Mouse (Mus musculus): Measurements from ENCODE around the gene St13. TPM values are rescaled to one million over a fixed set of nuclear protein-coding genes. Genes with fewer than 3 reads are reported as not detected.

Gene St13
- polyA plus RNA-seq, 1 experiment: 85.3 TPM

- Histone ChIP-seq H3K4me1 (ENCODE audit: control insufficient read depth, insufficient read depth, low read length) (peaks cover 13% of the 10 kb centered on the region), H3K4me3 (replicated peaks; ENCODE audit: insufficient read depth, low read depth, low read length) (no peak overlapping the region), H3K27ac (ENCODE audit: insufficient read depth, low read length) (no peak overlapping the region), H3K27me3 (ENCODE audit: control insufficient read depth, insufficient read depth, low read length) (no peaks in the 10 kb centered on the region)
- no peak for DNase-seq
- WGBS: 90% methylated on average over 4 of the region's 4 CpGs
- TF ChIP-seq CTCF (IDR thresholded peaks at IDR 0.05; ENCODE audit: borderline replicate concordance, insufficient read depth, low read depth, low read length): no peak
- TF ChIP-seq POLR2A (IDR thresholded peaks at IDR 0.05; ENCODE audit: borderline replicate concordance, insufficient read depth, low read length): no peak
Observed at GRCm38 (mm10) chr15:81332517-81332916, 67.4 kb downstream of the St13 start.

DNA sequence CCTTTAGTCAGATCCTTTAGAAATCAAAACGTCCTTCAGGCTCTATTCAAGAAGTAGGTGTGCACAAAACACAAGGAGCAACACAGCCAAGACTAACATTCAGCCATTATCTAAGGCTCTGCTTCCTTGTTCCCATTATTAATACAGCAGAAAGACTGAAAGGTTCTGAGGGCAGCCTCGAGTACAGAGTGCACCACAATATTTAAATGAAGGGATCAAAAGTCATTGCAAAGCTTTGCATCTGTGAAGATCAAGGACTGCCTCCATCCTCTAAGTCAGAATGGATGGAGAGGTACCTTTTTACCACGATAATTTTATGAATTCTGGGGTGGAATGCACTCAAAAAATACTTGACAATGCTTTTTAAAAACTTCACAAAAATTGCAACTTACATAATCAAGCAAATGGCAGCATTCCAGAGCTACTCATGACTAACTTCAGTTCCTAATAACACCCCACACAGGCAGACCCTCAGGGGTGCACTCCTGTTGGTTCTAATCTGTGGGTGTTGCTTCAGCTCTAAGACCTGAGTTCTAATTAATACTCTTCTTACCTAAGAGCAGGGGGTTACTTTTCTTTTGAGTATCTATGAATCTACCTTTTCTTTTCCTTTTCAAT is 69.0 kb downstream of the St13 start:
- TF ChIP-seq CTCF (IDR thresholded peaks at IDR 0.05; ENCODE audit: borderline replicate concordance, insufficient read depth, low read depth, low read length) (no peak), POLR2A (IDR thresholded peaks at IDR 0.05; ENCODE audit: borderline replicate concordance, insufficient read depth, low read length) (no peak)
- Histone ChIP-seq H3K27ac (ENCODE audit: insufficient read depth, low read length) (no peak overlapping the region), H3K4me1 (ENCODE audit: control insufficient read depth, insufficient read depth, low read length) (peaks cover under 1% of the 10 kb centered on the region), H3K4me3 (replicated peaks; ENCODE audit: insufficient read depth, low read depth, low read length) (no peak overlapping the region), H3K27me3 (ENCODE audit: control insufficient read depth, insufficient read depth, low read length) (no peaks in the 10 kb centered on the region)
- no peak for DNase-seq
- WGBS: 67% methylated on average over 3 of the region's 3 CpGs

- Histone ChIP-seq H3K27ac (ENCODE audit: insufficient read depth, low read length) (no peak overlapping the region), H3K4me1 (ENCODE audit: control insufficient read depth, insufficient read depth, low read length) (no peaks in the 10 kb centered on the region), H3K27me3 (ENCODE audit: control insufficient read depth, insufficient read depth, low read length) (no peaks in the 10 kb centered on the region), H3K4me3 (replicated peaks; ENCODE audit: insufficient read depth, low read depth, low read length) (no peak overlapping the region)
- WGBS: 80% methylated on average over 5 of the region's 5 CpGs
- no peak for DNase-seq
- no peak for TF ChIP-seq CTCF (IDR thresholded peaks at IDR 0.05; ENCODE audit: borderline replicate concordance, insufficient read depth, low read depth, low read length)
- TF ChIP-seq POLR2A (IDR thresholded peaks at IDR 0.05; ENCODE audit: borderline replicate concordance, insufficient read depth, low read length): no peak
Observed at GRCm38 (mm10) chr15:81329721-81330369, 70.0 kb downstream of the St13 start.

GRCm38 (mm10) chr15:81327501-81327900 is 72.4 kb downstream of the St13 start:
- 96% methylated on average over 7 of the region's 7 CpGs for WGBS

DNA sequence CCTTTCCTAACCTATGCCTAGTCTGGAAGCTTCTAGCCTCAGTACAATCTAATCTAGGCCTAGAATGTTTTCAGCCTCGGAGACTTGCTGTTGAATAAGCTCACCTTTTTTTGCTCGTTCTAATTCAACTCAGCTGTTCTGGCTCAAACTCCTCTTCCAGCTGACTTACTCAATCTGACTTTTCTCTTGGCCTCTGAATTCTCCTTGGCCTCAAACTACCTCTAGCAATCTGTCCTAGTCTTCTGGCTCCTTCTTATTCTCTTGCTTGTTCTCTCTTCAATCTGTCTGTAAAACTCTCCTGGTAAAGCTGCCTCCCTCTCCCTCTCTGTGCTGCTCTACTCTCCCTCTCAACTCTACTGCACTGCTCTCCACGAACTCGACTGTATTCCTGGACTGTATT is 74.9 kb downstream of the St13 start:
- TF ChIP-seq POLR2A (IDR thresholded peaks at IDR 0.05; ENCODE audit: borderline replicate concordance, insufficient read depth, low read length) (no peak), CTCF (IDR thresholded peaks at IDR 0.05; ENCODE audit: borderline replicate concordance, insufficient read depth, low read depth, low read length) (no peak)
- Histone ChIP-seq H3K27me3 (ENCODE audit: control insufficient read depth, insufficient read depth, low read length) (no peaks in the 10 kb centered on the region), H3K4me3 (replicated peaks; ENCODE audit: insufficient read depth, low read depth, low read length) (no peak overlapping the region), H3K4me1 (ENCODE audit: control insufficient read depth, insufficient read depth, low read length) (no peaks in the 10 kb centered on the region), H3K27ac (ENCODE audit: insufficient read depth, low read length) (no peak overlapping the region)
- no peak for DNase-seq
- 71% methylated on average over 4 of the region's 4 CpGs for WGBS

More at GRCm38 (mm10) chr15:81327501-81327900, 72.4 kb downstream of the St13 start:
- Histone ChIP-seq H3K4me1 (ENCODE audit: control insufficient read depth, insufficient read depth, low read length) (no peaks in the 10 kb centered on the region), H3K4me3 (replicated peaks; ENCODE audit: insufficient read depth, low read depth, low read length) (no peak overlapping the region), H3K27ac (ENCODE audit: insufficient read depth, low read length) (no peak overlapping the region), H3K27me3 (ENCODE audit: control insufficient read depth, insufficient read depth, low read length) (no peaks in the 10 kb centered on the region)
- DNase-seq: no peak
- TF ChIP-seq POLR2A (IDR thresholded peaks at IDR 0.05; ENCODE audit: borderline replicate concordance, insufficient read depth, low read length) (no peak), CTCF (IDR thresholded peaks at IDR 0.05; ENCODE audit: borderline replicate concordance, insufficient read depth, low read depth, low read length) (no peak)

GRCm38 (mm10) chr15:81320137-81320536 is 79.7 kb downstream of the St13 start:
- no peaks in the 10 kb centered on the region for H3K27me3 ChIP-seq (ENCODE audit: control insufficient read depth, insufficient read depth, low read length)
- H3K4me3 ChIP-seq (replicated peaks; ENCODE audit: insufficient read depth, low read depth, low read length): no peak overlapping the region
- TF ChIP-seq CTCF (IDR thresholded peaks at IDR 0.05; ENCODE audit: borderline replicate concordance, insufficient read depth, low read depth, low read length) (no peak), POLR2A (IDR thresholded peaks at IDR 0.05; ENCODE audit: borderline replicate concordance, insufficient read depth, low read length) (no peak)
- H3K27ac ChIP-seq (ENCODE audit: insufficient read depth, low read length): no peak overlapping the region
- no peak for DNase-seq
- no peaks in the 10 kb centered on the region for H3K4me1 ChIP-seq (ENCODE audit: control insufficient read depth, insufficient read depth, low read length)
- 96% methylated on average over 3 of the region's 3 CpGs for WGBS

DNA sequence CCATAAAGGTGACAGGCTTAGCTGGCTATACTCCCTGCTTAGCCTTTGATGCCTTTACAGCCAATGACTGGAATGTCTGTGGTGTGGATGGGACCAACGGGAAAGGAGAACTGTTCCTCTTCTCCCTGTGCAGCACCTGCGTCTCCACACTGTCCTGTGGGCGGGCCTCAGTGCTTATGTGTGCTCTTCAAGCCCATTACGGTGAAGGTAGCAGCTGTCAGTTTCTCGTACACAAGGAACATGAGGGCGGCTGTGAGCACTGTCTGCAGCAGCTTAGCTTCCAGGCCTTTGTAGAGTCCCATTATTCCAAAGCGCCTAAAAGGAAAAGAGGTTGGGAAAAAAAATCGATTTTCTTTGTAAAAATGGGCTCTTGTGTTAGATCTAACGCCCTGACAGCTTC is 80.4 kb downstream of the St13 start:
- no peak for DNase-seq
- Histone ChIP-seq H3K27ac (ENCODE audit: insufficient read depth, low read length) (no peak overlapping the region), H3K4me3 (replicated peaks; ENCODE audit: insufficient read depth, low read depth, low read length) (no peak overlapping the region), H3K4me1 (ENCODE audit: control insufficient read depth, insufficient read depth, low read length) (no peaks in the 10 kb centered on the region), H3K27me3 (ENCODE audit: control insufficient read depth, insufficient read depth, low read length) (no peaks in the 10 kb centered on the region)
- WGBS: 94% methylated on average over 9 of the region's 9 CpGs
- TF ChIP-seq CTCF (IDR thresholded peaks at IDR 0.05; ENCODE audit: borderline replicate concordance, insufficient read depth, low read depth, low read length) (no peak), POLR2A (IDR thresholded peaks at IDR 0.05; ENCODE audit: borderline replicate concordance, insufficient read depth, low read length) (no peak)

- DNase-seq: no peak
- no peaks in the 10 kb centered on the region for H3K4me1 ChIP-seq (ENCODE audit: control insufficient read depth, insufficient read depth, low read length)
- H3K4me3 ChIP-seq (replicated peaks; ENCODE audit: insufficient read depth, low read depth, low read length): no peak overlapping the region
- no peak overlapping the region for H3K27ac ChIP-seq (ENCODE audit: insufficient read depth, low read length)
- H3K27me3 ChIP-seq (ENCODE audit: control insufficient read depth, insufficient read depth, low read length): no peaks in the 10 kb centered on the region
- TF ChIP-seq POLR2A (IDR thresholded peaks at IDR 0.05; ENCODE audit: borderline replicate concordance, insufficient read depth, low read length) (no peak), CTCF (IDR thresholded peaks at IDR 0.05; ENCODE audit: borderline replicate concordance, insufficient read depth, low read depth, low read length) (no peak)
- WGBS: 94% methylated on average over 3 of the region's 3 CpGs
Observed at GRCm38 (mm10) chr15:81313928-81314327, 85.9 kb downstream of the St13 start.

Other genes starting within 250 kb of the St13 start
- gene Mrtfa, start 209.3 kb downstream of the St13 start, polyA plus RNA-seq (2012; rRNA removed): 20.0 and 20.8 TPM in 2 replicates
- gene Mchr1, start 164.6 kb downstream of the St13 start, polyA plus RNA-seq (2012; rRNA removed): 3.6 and 4.1 TPM in 2 replicates
- gene Slc25a17, start 39.3 kb downstream of the St13 start, polyA plus RNA-seq (2012; rRNA removed): 55.8 and 56.0 TPM in 2 replicates
- gene Xpnpep3, start 61 bp upstream of the St13 start, polyA plus RNA-seq (2012; rRNA removed): 7.3 and 9.0 TPM in 2 replicates
- gene Dnajb7, start 8.2 kb upstream of the St13 start, polyA plus RNA-seq (2012; rRNA removed): 0.07 TPM in 1 of 2 replicates, not detected in the other
- gene Rbx1, start 66.2 kb upstream of the St13 start, polyA plus RNA-seq (2012; rRNA removed): 211 and 222 TPM in 2 replicates
- 39.3 and 42.0 TPM in 2 replicates for gene Ep300, start 185.3 kb upstream of the St13 start, polyA plus RNA-seq (2012; rRNA removed)